Comparison of ENCODE assay signal across 27 mouse cellular contexts in genomic region chr2:178614761-178615160, GRCm38 (mm10).
A peak's percentile ranks its signal among the peaks of the same experiment; 100 is the strongest.
DNase-seq lines count a peak whose midpoint lies in the region; ATAC-seq lines count a peak whose summit lies in the region.
"Had no signal": no experiment of that assay in that cellular context is flagged by ENCODE, and none has a peak within 500 bp of the region (broad histone marks: within the 10 kb centered on the region; RNA-seq: fewer than 3 reads in every experiment).

No protein-coding gene starts in this region.

- H3K4me1 ChIP-seq in midbrain, embryonic 12.5 days = 0 out of 2 replicates have a peak, but pooled peaks cover 6% of the 10 kb centered on the region
- H3K4me1 ChIP-seq in midbrain, embryonic 10.5 days = peaks cover 11% of the 10 kb centered on the region
- peaks cover 21% of the 10 kb centered on the region for H3K4me1 ChIP-seq in liver, embryonic 12.5 days
- no peaks in the 10 kb centered on the region for H3K4me1 ChIP-seq in midbrain, embryonic 16.5 days (ENCODE audit: control insufficient read depth, insufficient read depth, low read length)
- H3K4me1 ChIP-seq: embryonic facial prominence, embryonic 15.5 days; limb, embryonic 12.5 days; neural tube, embryonic 12.5 days had no signal

- no peak for DNase-seq in midbrain, embryonic 10.5 days (ENCODE audit: low spot score)
- DNase-seq in embryo, embryonic 11 days = no peak
- no peak for DNase-seq in c-Kit-positive CD71-positive TER-119-positive erythroid progenitor cells, embryonic 14.5 days (ENCODE audit: low spot score)
- no peak for DNase-seq in gastrocnemius, adult 8-10 months (ENCODE audit: low spot score in 2 of 2)
- DNase-seq: adrenal gland, adult 2 months; B cell, adult 2 months; cerebellum, adult 18-20 months; cerebellum, postnatal 10 days; gastrocnemius, postnatal 25 days; heart, adult 18-20 months; heart, postnatal 36 days; kidney, postnatal 14 days; lung, postnatal 4 days had no signal

- no peaks in the 10 kb centered on the region for H3K36me3 ChIP-seq in midbrain, embryonic 12.5 days
- no peaks in the 10 kb centered on the region for H3K36me3 ChIP-seq in midbrain, embryonic 10.5 days
- H3K36me3 ChIP-seq in liver, embryonic 12.5 days = no peaks in the 10 kb centered on the region
- H3K36me3 ChIP-seq in midbrain, embryonic 16.5 days (ENCODE audit: control insufficient read depth, insufficient read depth, low read length) = no peaks in the 10 kb centered on the region
- H3K36me3 ChIP-seq: embryonic facial prominence, embryonic 10.5 days; embryonic facial prominence, embryonic 15.5 days; limb, embryonic 12.5 days; neural tube, embryonic 12.5 days had no signal

- no peaks in the 10 kb centered on the region for H3K27me3 ChIP-seq in midbrain, embryonic 12.5 days
- no peaks in the 10 kb centered on the region for H3K27me3 ChIP-seq in midbrain, embryonic 10.5 days (ENCODE audit: low read depth, poor library complexity, severe bottlenecking)
- no peaks in the 10 kb centered on the region for H3K27me3 ChIP-seq in liver, embryonic 12.5 days (replicated peaks)
- H3K27me3 ChIP-seq in midbrain, embryonic 16.5 days (ENCODE audit: control insufficient read depth, insufficient read depth, low read depth, low read length) = no peaks in the 10 kb centered on the region
- H3K27me3 ChIP-seq: embryonic facial prominence, embryonic 15.5 days; limb, embryonic 12.5 days; neural tube, embryonic 12.5 days had no signal

- H3K9me3 ChIP-seq in midbrain, embryonic 12.5 days = no peaks in the 10 kb centered on the region
- H3K9me3 ChIP-seq in midbrain, embryonic 10.5 days (replicated peaks) = no peaks in the 10 kb centered on the region
- no peaks in the 10 kb centered on the region for H3K9me3 ChIP-seq in liver, embryonic 12.5 days (replicated peaks)
- no peaks in the 10 kb centered on the region for H3K9me3 ChIP-seq in midbrain, embryonic 16.5 days (replicated peaks; ENCODE audit: control insufficient read depth, low read length, poor library complexity, severe bottlenecking)
- H3K9me3 ChIP-seq: embryonic facial prominence, embryonic 10.5 days; embryonic facial prominence, embryonic 15.5 days; neural tube, embryonic 12.5 days had no signal

- H3K27ac ChIP-seq in midbrain, embryonic 12.5 days (replicated peaks) = no peak overlapping the region
- H3K27ac ChIP-seq in midbrain, embryonic 10.5 days (replicated peaks) = no peak overlapping the region
- no peak overlapping the region for H3K27ac ChIP-seq in liver, embryonic 12.5 days
- no peak overlapping the region for H3K27ac ChIP-seq in midbrain, embryonic 16.5 days (ENCODE audit: low read length)
- H3K27ac ChIP-seq: embryonic facial prominence, embryonic 10.5 days; embryonic facial prominence, embryonic 15.5 days; left cerebral cortex, adult 2 months; limb, embryonic 12.5 days; neural tube, embryonic 12.5 days had no signal

- H3K9ac ChIP-seq in midbrain, embryonic 12.5 days (replicated peaks) = no peak overlapping the region
- H3K9ac ChIP-seq in liver, embryonic 12.5 days = no peak overlapping the region
- H3K9ac ChIP-seq in midbrain, embryonic 16.5 days (ENCODE audit: low read depth, low read length) = no peak overlapping the region
- H3K9ac ChIP-seq: embryonic facial prominence, embryonic 15.5 days; hindbrain, embryonic 14.5 days; limb, embryonic 12.5 days; neural tube, embryonic 12.5 days had no signal

- peak; percentile 74 for ATAC-seq in midbrain, embryonic 12.5 days (ENCODE audit: low FRiP score, low read depth)
- ATAC-seq in liver, embryonic 12.5 days = peak; percentile 48
- ATAC-seq in megakaryocyte progenitor cell, adult 5-6 weeks (replicated peaks; ENCODE audit: poor library complexity) = peak; percentile 88
- 0 out of 2 replicates have a peak, but pooled peaks have one; percentile 28 for ATAC-seq in midbrain, embryonic 16.5 days
- ATAC-seq: forebrain, embryonic 14.5 days; intestine, postnatal 0 days had no signal

- no peak overlapping the region for H3K4me2 ChIP-seq in midbrain, embryonic 12.5 days (replicated peaks)
- H3K4me2 ChIP-seq in liver, embryonic 12.5 days = no peak overlapping the region
- H3K4me2 ChIP-seq in midbrain, embryonic 16.5 days (ENCODE audit: low read length) = no peak overlapping the region
- H3K4me2 ChIP-seq: embryonic facial prominence, embryonic 15.5 days; heart, embryonic 11.5 days; hindbrain, embryonic 14.5 days; limb, embryonic 12.5 days; neural tube, embryonic 12.5 days had no signal

- WGBS in midbrain, embryonic 12.5 days = 29% methylated on average over 7 of the region's 7 CpGs
- 44% methylated on average over 7 of the region's 7 CpGs for WGBS in midbrain, embryonic 10.5 days
- 22% methylated on average over 7 of the region's 7 CpGs for WGBS in liver, embryonic 12.5 days (ENCODE audit: insufficient replicate concordance)
- 20% methylated on average over 7 of the region's 7 CpGs for WGBS in midbrain, embryonic 16.5 days

- H3K4me3 ChIP-seq in midbrain, embryonic 12.5 days = no peak overlapping the region
- no peak overlapping the region for H3K4me3 ChIP-seq in midbrain, embryonic 10.5 days
- H3K4me3 ChIP-seq in liver, embryonic 12.5 days = no peak overlapping the region
- no peak overlapping the region for H3K4me3 ChIP-seq in midbrain, embryonic 16.5 days (ENCODE audit: low read depth, low read length)
- H3K4me3 ChIP-seq: embryonic facial prominence, embryonic 10.5 days; embryonic facial prominence, embryonic 15.5 days; left cerebral cortex, adult 2 months; limb, embryonic 12.5 days; myocyte; neural tube, embryonic 12.5 days had no signal

Comparison
In these comparisons a context has a peak if more than half of its experiments do, and no peak if none do; other contexts are left out.
1. ATAC-seq: peak in every context shown above with its lines; median percentile 88 in megakaryocyte progenitor cell, adult 5-6 weeks; 74 in midbrain, embryonic 12.5 days; 48 in liver, embryonic 12.5 days; 28 in midbrain, embryonic 16.5 days.